Mouse (Mus musculus): ENCODE data around the gene Pld3. TPM values are rescaled to one million over a fixed set of nuclear protein-coding genes. Genes with fewer than 3 reads are reported as not detected.

Pld3 gene
- polyA plus RNA-seq, 1 experiment = 52.2 TPM

GRCm38 (mm10) chr7:27526039-27526827, 26.8 kb downstream of the Pld3 start:
- 16% methylated on average over 10 of the region's 10 CpGs for WGBS
- Histone ChIP-seq H3K4me1 (ENCODE audit: control insufficient read depth, insufficient read depth, low read length) (no peaks in the 10 kb centered on the region), H3K27ac (ENCODE audit: control insufficient read depth, insufficient read depth, low read depth, low read length, poor library complexity) (no peak overlapping the region), H3K4me3 (replicated peaks; ENCODE audit: control insufficient read depth, low read depth, low read length) (no peak overlapping the region)
- TF ChIP-seq POLR2A (IDR thresholded peaks at IDR 0.05; ENCODE audit: borderline replicate concordance, control insufficient read depth, low read depth, low read length) (no peak), CTCF (IDR thresholded peaks at IDR 0.05; ENCODE audit: control insufficient read depth, insufficient read depth, low read length) (peak; percentile 96)

DNA sequence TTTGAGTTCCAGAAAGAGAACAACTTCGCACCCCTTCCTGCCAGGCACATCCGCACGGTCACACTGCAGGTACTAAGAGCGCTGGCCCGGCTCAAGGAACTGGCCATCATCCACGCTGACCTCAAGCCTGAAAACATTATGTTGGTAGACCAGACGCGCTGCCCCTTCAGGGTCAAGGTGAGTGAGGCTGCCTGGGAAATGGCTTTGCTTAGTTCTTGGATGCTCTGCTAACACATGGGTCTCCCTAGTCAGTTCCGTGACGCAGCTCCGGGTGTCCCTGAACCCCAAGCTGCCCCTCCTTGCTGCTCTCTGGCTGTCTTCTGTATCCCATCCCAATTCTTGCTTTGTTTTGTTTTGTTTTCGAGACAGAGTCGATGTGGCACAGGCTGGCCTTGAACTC, 29.2 kb downstream of the Pld3 start:
- WGBS = 92% methylated on average over 13 of the region's 13 CpGs

GRCm38 (mm10) chr7:27522967-27523366, 30.1 kb downstream of the Pld3 start, which contains the start of gene Hipk4:
TSS of gene Hipk4 (plus strand) at chr7:27523267.
- Histone ChIP-seq H3K4me1 (ENCODE audit: control insufficient read depth, insufficient read depth, low read length) (no peaks in the 10 kb centered on the region), H3K27ac (ENCODE audit: control insufficient read depth, insufficient read depth, low read depth, low read length, poor library complexity) (no peak within 1 kb of the TSS), H3K4me3 (replicated peaks; ENCODE audit: control insufficient read depth, low read depth, low read length) (no peak within 1 kb of the TSS)
- TF ChIP-seq CTCF (IDR thresholded peaks at IDR 0.05; ENCODE audit: control insufficient read depth, insufficient read depth, low read length) (no peak), POLR2A (IDR thresholded peaks at IDR 0.05; ENCODE audit: borderline replicate concordance, control insufficient read depth, low read depth, low read length) (no peak)
- WGBS = 74% methylated on average over 5 of the region's 5 CpGs

More for the DNA sequence above, 29.2 kb downstream of the Pld3 start:
- Histone ChIP-seq H3K4me1 (ENCODE audit: control insufficient read depth, insufficient read depth, low read length) (no peaks in the 10 kb centered on the region), H3K27ac (ENCODE audit: control insufficient read depth, insufficient read depth, low read depth, low read length, poor library complexity) (no peak overlapping the region), H3K4me3 (replicated peaks; ENCODE audit: control insufficient read depth, low read depth, low read length) (no peak overlapping the region)
- no peak for TF ChIP-seq POLR2A (IDR thresholded peaks at IDR 0.05; ENCODE audit: borderline replicate concordance, control insufficient read depth, low read depth, low read length)
- TF ChIP-seq CTCF (IDR thresholded peaks at IDR 0.05; ENCODE audit: control insufficient read depth, insufficient read depth, low read length) = no peak

GRCm38 (mm10) chr7:27520599-27520998, 32.4 kb downstream of the Pld3 start:
- Histone ChIP-seq H3K4me3 (replicated peaks; ENCODE audit: control insufficient read depth, low read depth, low read length) (no peak overlapping the region), H3K4me1 (ENCODE audit: control insufficient read depth, insufficient read depth, low read length) (no peaks in the 10 kb centered on the region), H3K27ac (ENCODE audit: control insufficient read depth, insufficient read depth, low read depth, low read length, poor library complexity) (no peak overlapping the region)
- WGBS = 76% methylated on average over 1 of the region's 1 CpGs
- TF ChIP-seq CTCF (IDR thresholded peaks at IDR 0.05; ENCODE audit: control insufficient read depth, insufficient read depth, low read length) (no peak), POLR2A (IDR thresholded peaks at IDR 0.05; ENCODE audit: borderline replicate concordance, control insufficient read depth, low read depth, low read length) (no peak)

DNA sequence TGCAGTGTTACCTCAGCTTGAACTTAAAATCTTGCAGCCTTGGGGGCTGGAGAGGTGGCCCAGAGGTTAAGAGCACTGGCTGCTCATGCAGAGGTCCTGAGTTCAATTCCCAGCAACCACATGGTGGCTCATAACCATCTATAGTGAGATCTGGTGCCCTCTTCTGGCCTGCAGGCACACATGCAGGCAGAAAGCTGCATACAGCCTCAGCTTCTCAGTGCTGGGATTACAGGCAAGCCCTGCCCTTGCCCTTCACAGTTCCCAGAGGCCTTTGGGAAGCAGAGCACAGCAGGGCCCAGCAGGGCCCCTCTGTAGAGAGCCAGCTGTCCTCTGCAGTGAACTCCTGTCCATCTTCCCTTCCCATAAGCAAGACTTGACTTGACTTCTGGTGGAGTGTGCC, 32.9 kb downstream of the Pld3 start:
- no peaks in the 10 kb centered on the region for H3K4me1 ChIP-seq (ENCODE audit: control insufficient read depth, insufficient read depth, low read length)
- TF ChIP-seq POLR2A (IDR thresholded peaks at IDR 0.05; ENCODE audit: borderline replicate concordance, control insufficient read depth, low read depth, low read length) = no peak
- no peak for TF ChIP-seq CTCF (IDR thresholded peaks at IDR 0.05; ENCODE audit: control insufficient read depth, insufficient read depth, low read length)
- no peak overlapping the region for H3K27ac ChIP-seq (ENCODE audit: control insufficient read depth, insufficient read depth, low read depth, low read length, poor library complexity)
- H3K4me3 ChIP-seq (replicated peaks; ENCODE audit: control insufficient read depth, low read depth, low read length) = no peak overlapping the region

DNA sequence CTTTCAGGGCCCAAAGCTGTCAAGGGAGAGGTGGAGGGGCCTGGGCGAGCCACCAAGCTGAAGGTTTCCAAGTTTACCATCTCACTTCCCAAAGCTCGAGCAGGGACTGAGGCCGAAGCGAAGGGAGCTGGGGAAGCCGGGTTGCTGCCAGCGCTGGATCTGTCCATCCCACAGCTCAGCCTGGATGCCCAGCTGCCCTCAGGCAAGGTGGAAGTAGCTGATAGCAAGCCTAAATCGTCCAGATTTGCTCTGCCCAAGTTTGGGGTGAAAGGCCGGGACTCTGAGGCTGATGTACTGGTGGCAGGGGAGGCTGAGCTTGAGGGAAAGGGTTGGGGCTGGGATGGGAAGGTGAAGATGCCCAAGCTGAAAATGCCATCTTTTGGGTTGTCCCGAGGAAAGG, 34.7 kb downstream of the Pld3 start:
- TF ChIP-seq POLR2A (IDR thresholded peaks at IDR 0.05; ENCODE audit: borderline replicate concordance, control insufficient read depth, low read depth, low read length) (no peak), CTCF (IDR thresholded peaks at IDR 0.05; ENCODE audit: control insufficient read depth, insufficient read depth, low read length) (no peak)
- H3K4me1 ChIP-seq (ENCODE audit: control insufficient read depth, insufficient read depth, low read length) = no peaks in the 10 kb centered on the region
- no peak overlapping the region for H3K4me3 ChIP-seq (replicated peaks; ENCODE audit: control insufficient read depth, low read depth, low read length)
- H3K27ac ChIP-seq (ENCODE audit: control insufficient read depth, insufficient read depth, low read depth, low read length, poor library complexity) = no peak overlapping the region
- 76% methylated on average over 9 of the region's 9 CpGs for WGBS

DNA sequence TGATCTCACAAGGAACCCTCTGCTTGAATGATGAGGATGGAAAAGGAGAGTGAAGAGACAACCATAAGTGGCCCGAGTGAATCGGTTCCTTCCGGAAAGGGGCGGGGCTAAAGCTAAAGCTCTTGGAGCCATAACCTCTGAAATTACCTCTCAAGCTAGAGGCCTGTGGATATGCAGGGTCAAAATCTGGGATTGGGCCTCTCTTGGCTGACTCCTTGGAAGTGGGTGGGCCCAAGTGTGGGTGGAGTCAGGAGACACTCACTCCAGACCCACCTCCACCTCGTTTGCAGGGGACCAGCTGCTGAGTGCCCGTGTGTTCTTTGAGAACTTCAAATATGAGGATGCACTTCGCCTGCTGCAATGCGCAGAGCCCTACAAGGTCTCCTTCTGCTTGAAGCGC, 38.1 kb downstream of the Pld3 start:
- Histone ChIP-seq H3K27ac (ENCODE audit: control insufficient read depth, insufficient read depth, low read depth, low read length, poor library complexity) (no peak overlapping the region), H3K4me1 (ENCODE audit: control insufficient read depth, insufficient read depth, low read length) (no peaks in the 10 kb centered on the region), H3K4me3 (replicated peaks; ENCODE audit: control insufficient read depth, low read depth, low read length) (no peak overlapping the region)
- TF ChIP-seq CTCF (IDR thresholded peaks at IDR 0.05; ENCODE audit: control insufficient read depth, insufficient read depth, low read length) (no peak), POLR2A (IDR thresholded peaks at IDR 0.05; ENCODE audit: borderline replicate concordance, control insufficient read depth, low read depth, low read length) (no peak)
- WGBS = 83% methylated on average over 9 of the region's 9 CpGs

DNA sequence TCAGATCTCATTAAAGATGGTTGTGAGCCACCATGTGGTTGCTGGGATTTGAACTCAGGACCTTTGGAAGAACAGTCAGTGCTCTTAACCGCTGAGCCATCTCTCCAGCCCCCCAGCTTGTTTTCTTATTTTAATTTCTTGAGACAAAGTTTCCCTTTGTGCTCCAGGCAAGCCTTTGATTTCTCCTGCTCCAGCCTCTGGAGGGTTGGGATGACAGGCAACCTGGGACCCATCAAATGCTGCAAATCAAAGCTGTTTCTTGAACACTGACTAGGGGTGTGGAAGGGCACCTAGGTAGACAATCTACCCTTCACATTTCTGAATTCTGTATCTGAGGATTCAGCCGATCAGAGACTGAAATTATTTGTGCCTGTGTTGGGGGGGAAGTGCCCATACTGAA, 42.2 kb downstream of the Pld3 start:
- H3K27ac ChIP-seq (ENCODE audit: control insufficient read depth, insufficient read depth, low read depth, low read length, poor library complexity) = no peak overlapping the region
- WGBS = 81% methylated on average over 2 of the region's 2 CpGs

More for the DNA sequence above, 42.2 kb downstream of the Pld3 start:
- Histone ChIP-seq H3K4me3 (replicated peaks; ENCODE audit: control insufficient read depth, low read depth, low read length) (no peak overlapping the region), H3K4me1 (ENCODE audit: control insufficient read depth, insufficient read depth, low read length) (peaks cover 2% of the 10 kb centered on the region; the same call in 1 of the 2 replicates)
- no peak for TF ChIP-seq CTCF (IDR thresholded peaks at IDR 0.05; ENCODE audit: control insufficient read depth, insufficient read depth, low read length)
- no peak for TF ChIP-seq POLR2A (IDR thresholded peaks at IDR 0.05; ENCODE audit: borderline replicate concordance, control insufficient read depth, low read depth, low read length)
